Mouse (Mus musculus): ENCODE results near the gene Smg1.

- TF ChIP-seq CTCF (IDR thresholded peaks at IDR 0.05; ENCODE audit: control insufficient read depth, insufficient read depth, insufficient replicate concordance, low read depth, low read length) (no peak), POLR2A (IDR thresholded peaks at IDR 0.05; ENCODE audit: control insufficient read depth, low read depth, low read length) (no peak)
Observed at GRCm38 (mm10) chr7:118118426-118118825, 125.0 kb downstream of the Smg1 start.

Measured in testis, adult 2 months (tissue).